Mouse (Mus musculus) small intestine, adult 2 months (tissue): ENCODE measurements around the gene Abcc3. TPM values are rescaled to one million over a fixed set of nuclear protein-coding genes. Genes with fewer than 3 reads are reported as not detected.

Source experiments
- H3K27ac ChIP-seq: fragments of 200-500 bp; 2 replicates; pipeline ENCODE4 v1.5.1; 2012; ENCODE audit warnings: low read depth, low read length, control low read depth, inconsistent platforms; ENCODE audit not compliant: insufficient read depth
- H3K27me3 ChIP-seq: fragments of 200-500 bp; 2 replicates; pipeline ENCODE4 v1.6.1; 2012; ENCODE audit warnings: mild to moderate bottlenecking, moderate library complexity, low read length, inconsistent platforms; ENCODE audit not compliant: control insufficient read depth, insufficient read depth
- H3K36me3 ChIP-seq: fragments of 200-500 bp; 2 replicates; pipeline ENCODE4 v1.6.1; 2012; ENCODE audit warnings: mild to moderate bottlenecking, low read length, control low read depth, inconsistent platforms; ENCODE audit not compliant: control insufficient read depth, insufficient read depth
- H3K4me1 ChIP-seq: fragments of 200-500 bp; 2 replicates; pipeline ENCODE4 v1.6.1; 2012; ENCODE audit warnings: low read length, inconsistent platforms, mixed read lengths; ENCODE audit not compliant: control insufficient read depth, insufficient read depth, insufficient read length
- H3K4me3 ChIP-seq: fragments of 200-500 bp; 2 replicates; pipeline ENCODE4 v1.5.1; 2012; ENCODE audit warnings: low read depth, mild to moderate bottlenecking, control low read depth, inconsistent platforms, low read length, moderate library complexity
- CTCF ChIP-seq: fragments of 200-500 bp; IDR thresholded peaks from 2 replicates; pipeline ENCODE4 v1.5.1; 2012; ENCODE audit warnings: low read depth, mild to moderate bottlenecking, control low read depth, inconsistent platforms, low read length, moderate library complexity, mixed read lengths; ENCODE audit not compliant: insufficient replicate concordance, insufficient read length; ENCODE audit errors: extremely low read depth
- POLR2A ChIP-seq: fragments of 200-500 bp; IDR thresholded peaks from 2 replicates; pipeline ENCODE4 v1.6.1; 2012; ENCODE audit warnings: low read depth, mild to moderate bottlenecking, control low read depth, inconsistent platforms, low read length, moderate library complexity
- WGBS: fragments of 180-500 bp; shearing (Covaris S2); methylation state at CpG from one replicate; pipeline ENCODE4 v1.1.7; 2018; 5-methylcytosine and 5-hydroxymethylcytosine counted together
- polyA plus RNA-seq: library from polyadenylated mRNA; depleted of rRNA; stranded (reverse); fragments of >200 nt; gene quantifications from 2 replicates; pipeline ENCODE4 v1.2.3, GENCODE M21; 2012

Abcc3 gene
- polyA plus RNA-seq, 1 experiment: 42.4 TPM

- WGBS: 85% methylated on average over 5 of the region's 5 CpGs
These were observed 69.4 kb downstream of the Abcc3 start for GRCm38 (mm10) chr11:94323271-94323925.

GRCm38 (mm10) chr11:94322636-94323035 is 70.2 kb downstream of the Abcc3 start:
- WGBS: 27% methylated on average over 5 of the region's 5 CpGs
- Histone ChIP-seq H3K4me3 (no peak overlapping the region), H3K27me3 (no peaks in the 10 kb centered on the region), H3K27ac (no peak overlapping the region), H3K36me3 (0 out of 2 replicates have a peak, but pooled peaks cover 2% of the 10 kb centered on the region), H3K4me1 (peaks cover 4% of the 10 kb centered on the region; the same call in 1 of the 2 replicates)
- TF ChIP-seq CTCF: no peak
- TF ChIP-seq POLR2A: no peak

More at GRCm38 (mm10) chr11:94323271-94323925, 69.4 kb downstream of the Abcc3 start:
- no peaks in the 10 kb centered on the region for H3K27me3 ChIP-seq
- no peak for TF ChIP-seq POLR2A
- TF ChIP-seq CTCF: no peak
- H3K36me3 ChIP-seq: 0 out of 2 replicates have a peak, but pooled peaks cover 2% of the 10 kb centered on the region
- H3K27ac ChIP-seq: no peak overlapping the region
- H3K4me1 ChIP-seq: peaks cover 4% of the 10 kb centered on the region; the same call in 1 of the 2 replicates
- no peak overlapping the region for H3K4me3 ChIP-seq

GRCm38 (mm10) chr11:94321931-94322400 is 70.8 kb downstream of the Abcc3 start, which contains the start of gene Luc7l3:
Gene Luc7l3 (minus strand): TSS chr11:94321988.
- H3K36me3 ChIP-seq: 0 out of 2 replicates have a peak, but pooled peaks cover 3% of the 10 kb centered on the region
- WGBS: under 1% methylated on average over 36 of the region's 36 CpGs
- H3K27me3 ChIP-seq: no peaks in the 10 kb centered on the region
- H3K27ac ChIP-seq: peak within 1 kb of the TSS; percentile 85
- H3K4me1 ChIP-seq: peaks cover 4% of the 10 kb centered on the region; the same call in 1 of the 2 replicates
- TF ChIP-seq CTCF (no peak), POLR2A (peak; percentile 86)
- H3K4me3 ChIP-seq: peak within 1 kb of the TSS; percentile 99

GRCm38 (mm10) chr11:94320969-94321930 is 71.5 kb downstream of the Abcc3 start:
- TF ChIP-seq POLR2A (no peak), CTCF (no peak)
- 0 out of 2 replicates have a peak, but pooled peaks cover 3% of the 10 kb centered on the region for H3K36me3 ChIP-seq
- peak overlapping the region; percentile 99 for H3K4me3 ChIP-seq
- H3K27ac ChIP-seq: peak overlapping the region; percentile 79
- H3K27me3 ChIP-seq: no peaks in the 10 kb centered on the region
- peaks cover 6% of the 10 kb centered on the region; the same call in 1 of the 2 replicates for H3K4me1 ChIP-seq
- under 1% methylated on average over 67 of the region's 67 CpGs for WGBS

GRCm38 (mm10) chr11:94318056-94318455 is 74.7 kb downstream of the Abcc3 start:
- TF ChIP-seq CTCF (no peak), POLR2A (no peak)
- Histone ChIP-seq H3K4me3 (no peak overlapping the region), H3K27ac (no peak overlapping the region), H3K4me1 (peaks cover 10% of the 10 kb centered on the region; the same call in 1 of the 2 replicates), H3K27me3 (no peaks in the 10 kb centered on the region), H3K36me3 (peaks cover 3% of the 10 kb centered on the region; the same call in 1 of the 2 replicates)
- 48% methylated on average over 5 of the region's 5 CpGs for whole genome bisulfite sequencing

- TF ChIP-seq POLR2A (no peak), CTCF (no peak)
These were observed 75.3 kb downstream of the Abcc3 start for GRCm38 (mm10) chr11:94317515-94317914.

More at GRCm38 (mm10) chr11:94317515-94317914, 75.3 kb downstream of the Abcc3 start:
- Histone ChIP-seq H3K27me3 (no peaks in the 10 kb centered on the region), H3K4me3 (no peak overlapping the region), H3K4me1 (peaks cover 12% of the 10 kb centered on the region; the same call in 1 of the 2 replicates), H3K36me3 (peaks cover 3% of the 10 kb centered on the region; the same call in 1 of the 2 replicates), H3K27ac (no peak overlapping the region)
- WGBS: 17% methylated on average over 4 of the region's 4 CpGs
